Mouse (Mus musculus): ENCODE measurements around the gene Agrn.
"Not testable (repeated sequence)": the region's sequence is repeated elsewhere in the genome, so short reads cannot be mapped to it uniquely, and the experiment has no call there.

The Agrn gene

DNA sequence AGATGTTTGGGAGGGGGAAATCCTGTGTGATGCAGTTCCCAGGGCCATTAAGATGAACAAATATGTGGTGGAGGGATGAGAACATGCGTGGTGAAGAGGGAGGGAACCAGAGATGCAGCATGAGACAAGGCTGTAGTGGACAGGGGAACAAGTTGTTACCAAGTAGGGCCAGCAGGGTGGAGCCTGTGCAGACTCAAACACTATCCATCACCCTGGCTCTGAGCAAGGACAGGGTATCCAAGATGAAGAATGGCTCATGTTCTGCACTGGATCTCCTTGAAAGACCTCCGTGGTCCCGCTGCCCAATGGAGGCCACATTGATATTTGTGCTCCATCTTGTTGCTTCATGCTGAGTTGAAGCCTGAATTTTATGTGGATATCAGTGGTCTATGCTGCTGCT lies 42.5 kb downstream of the Agrn start:
- DNase-seq (ENCODE audit: low spot score in 2 of 2): no peak

- not testable (repeated sequence) for DNase-seq (ENCODE audit: low spot score in 2 of 2)
Measured at GRCm38 (mm10) chr4:156150887-156151286, 46.4 kb downstream of the Agrn start.

- DNase-seq (ENCODE audit: low spot score in 2 of 2): no peak
Measured at GRCm38 (mm10) chr4:156136285-156137100, 60.8 kb downstream of the Agrn start.

GRCm38 (mm10) chr4:156135801-156136200 lies 61.5 kb downstream of the Agrn start:
- DNase-seq (ENCODE audit: low spot score in 2 of 2): no peak

GRCm38 (mm10) chr4:156135112-156135511 lies 62.2 kb downstream of the Agrn start:
- DNase-seq (ENCODE audit: low spot score in 2 of 2): no peak

- no peak for DNase-seq (ENCODE audit: low spot score in 2 of 2)
Measured at GRCm38 (mm10) chr4:156133943-156134605, 63.2 kb downstream of the Agrn start.

GRCm38 (mm10) chr4:156133334-156133733 lies 64.0 kb downstream of the Agrn start:
- no peak for DNase-seq (ENCODE audit: low spot score in 2 of 2)

GRCm38 (mm10) chr4:156130940-156131339 lies 66.3 kb downstream of the Agrn start:
- DNase-seq (ENCODE audit: low spot score in 2 of 2): no peak

DNA sequence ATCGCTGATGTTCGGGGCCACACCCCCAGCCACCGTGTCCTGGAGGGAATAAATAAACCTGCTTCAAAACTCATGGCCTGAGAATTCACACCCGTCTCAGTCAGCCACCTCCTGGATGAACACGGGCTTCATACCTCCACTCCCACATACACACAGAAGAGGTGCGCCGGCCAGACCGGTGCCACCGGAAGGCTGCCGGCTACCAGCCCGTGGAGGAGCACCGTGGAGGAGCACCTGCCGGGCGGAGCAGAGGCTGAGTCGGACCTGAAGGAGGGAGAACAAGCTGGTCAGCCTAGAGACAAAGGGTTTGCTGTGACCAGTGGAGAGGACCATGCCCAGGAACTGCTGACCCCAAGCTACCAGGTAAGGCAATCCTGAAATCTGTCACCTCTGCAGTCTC lies 66.9 kb downstream of the Agrn start, which contains the start of gene Rnf223:
Gene Rnf223, plus strand, starts transcription at position 78 of the 400 bp plus-strand sequence.
- DNase-seq (ENCODE audit: low spot score in 2 of 2): no peak

DNA sequence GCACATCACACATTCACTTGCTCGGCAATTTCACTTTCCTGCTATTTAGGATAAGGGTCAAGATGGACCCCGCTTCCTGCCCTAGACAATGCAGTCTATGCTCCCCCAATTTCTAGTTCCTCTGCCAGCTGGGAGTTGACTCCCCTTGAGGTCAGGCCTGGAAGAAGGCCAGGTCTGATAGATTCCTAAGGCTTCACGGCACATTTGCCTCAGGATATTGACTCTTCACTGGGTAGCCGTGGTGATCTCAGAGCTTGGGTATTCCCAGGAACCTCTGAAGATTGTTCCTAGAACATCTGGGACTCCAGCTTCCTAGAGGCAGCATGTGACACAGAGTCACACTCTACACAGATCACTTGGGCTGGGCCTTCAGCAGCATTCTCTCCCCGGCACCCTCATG lies 68.5 kb downstream of the Agrn start:
- DNase-seq (ENCODE audit: low spot score in 2 of 2): no peak

DNA sequence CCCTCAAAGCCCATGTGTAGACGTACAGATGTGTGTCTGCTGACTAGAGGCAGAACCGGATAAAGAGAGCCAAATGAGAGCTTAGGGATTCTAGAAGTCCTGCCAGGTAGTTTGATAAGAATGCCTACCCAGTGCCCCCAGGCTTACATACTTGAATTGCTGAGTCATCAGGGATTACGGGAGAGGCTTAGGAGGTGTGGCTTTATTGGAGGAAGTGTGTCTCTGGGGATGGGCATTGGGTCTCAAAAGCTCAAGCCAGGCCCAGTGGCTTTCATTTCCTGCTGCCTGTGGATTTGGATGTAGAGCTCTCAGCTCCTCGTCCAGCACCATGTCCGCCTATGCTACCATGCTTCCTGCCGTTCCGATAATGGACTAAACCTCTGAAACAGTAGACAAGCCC lies 70.4 kb downstream of the Agrn start:
- no peak for DNase-seq (ENCODE audit: low spot score in 2 of 2)

DNA sequence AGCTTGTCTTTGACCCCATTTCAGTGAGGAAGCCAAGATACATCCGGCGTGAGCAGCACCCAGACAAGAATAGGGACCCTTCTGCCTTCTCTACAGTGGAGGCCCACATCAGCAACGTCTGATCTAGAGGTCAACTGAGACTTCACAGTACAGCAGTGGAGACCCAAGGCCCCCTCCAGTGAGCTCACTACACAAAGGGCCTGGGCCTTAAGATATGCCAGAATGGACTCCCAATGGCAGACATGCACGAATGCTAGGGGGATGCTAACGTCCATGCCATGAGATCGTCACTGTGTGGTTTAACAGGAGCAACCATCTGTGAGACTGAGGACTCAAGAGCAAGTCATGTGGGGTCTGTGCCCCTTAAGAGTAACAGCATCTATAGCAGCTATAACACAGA lies 71.9 kb downstream of the Agrn start:
- DNase-seq (ENCODE audit: low spot score in 2 of 2): no peak

- DNase-seq (ENCODE audit: low spot score in 2 of 2): no peak
Measured at GRCm38 (mm10) chr4:156124077-156124476, 73.2 kb downstream of the Agrn start.

Data from frontal cortex, postnatal 36 days (tissue).